Mouse (Mus musculus) left cerebral cortex, postnatal 25 days (tissue): ENCODE data around the gene Ap5s1. TPM values are rescaled to one million over a fixed set of nuclear protein-coding genes. Genes with fewer than 3 reads are reported as not detected.

Experiments used
- DNase-seq, 2 experiments: peaks; one replicate each; pipeline ENCODE4 v3.0.0; 2022; ENCODE audit warnings: low spot score in 2 of 2, mixed read lengths in 1 of 2
- intact Hi-C: fragments of 180-260 bp; cut with DNase I; formaldehyde crosslinking; loops from one replicate; pipeline ENCODE4 v1.15.1; 2025
- total RNA-seq, 2 experiments: library from RNA; stranded (reverse); gene quantifications; 2 replicates each; pipeline ENCODE4 v1.2.3; 2021

Gene Ap5s1
- total RNA-seq, 2 experiments from 2014 or later: 25.1 to 25.4 TPM

DNA sequence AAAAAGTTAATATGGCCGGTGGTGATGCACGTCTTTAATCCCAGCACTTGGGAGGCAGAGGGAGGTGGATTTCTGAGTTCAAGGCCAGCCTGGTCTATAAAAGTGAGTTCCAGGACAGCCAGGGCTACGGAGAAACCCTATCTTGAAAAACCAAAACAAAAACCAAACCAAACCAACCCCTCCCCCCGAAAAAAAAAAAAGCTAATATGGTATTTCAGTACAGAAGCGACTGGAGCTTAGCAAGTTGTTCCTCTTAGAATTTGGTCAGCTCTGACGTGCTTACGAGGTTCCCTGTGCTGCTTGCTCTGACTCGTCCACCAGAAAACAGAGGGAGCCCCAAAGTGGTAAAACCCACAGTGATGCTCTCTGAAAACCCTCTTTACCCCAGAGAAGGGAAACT, 51.8 kb downstream of the Ap5s1 start:
- DNase-seq: no peak
- intact Hi-C loops: no loop called here

DNA sequence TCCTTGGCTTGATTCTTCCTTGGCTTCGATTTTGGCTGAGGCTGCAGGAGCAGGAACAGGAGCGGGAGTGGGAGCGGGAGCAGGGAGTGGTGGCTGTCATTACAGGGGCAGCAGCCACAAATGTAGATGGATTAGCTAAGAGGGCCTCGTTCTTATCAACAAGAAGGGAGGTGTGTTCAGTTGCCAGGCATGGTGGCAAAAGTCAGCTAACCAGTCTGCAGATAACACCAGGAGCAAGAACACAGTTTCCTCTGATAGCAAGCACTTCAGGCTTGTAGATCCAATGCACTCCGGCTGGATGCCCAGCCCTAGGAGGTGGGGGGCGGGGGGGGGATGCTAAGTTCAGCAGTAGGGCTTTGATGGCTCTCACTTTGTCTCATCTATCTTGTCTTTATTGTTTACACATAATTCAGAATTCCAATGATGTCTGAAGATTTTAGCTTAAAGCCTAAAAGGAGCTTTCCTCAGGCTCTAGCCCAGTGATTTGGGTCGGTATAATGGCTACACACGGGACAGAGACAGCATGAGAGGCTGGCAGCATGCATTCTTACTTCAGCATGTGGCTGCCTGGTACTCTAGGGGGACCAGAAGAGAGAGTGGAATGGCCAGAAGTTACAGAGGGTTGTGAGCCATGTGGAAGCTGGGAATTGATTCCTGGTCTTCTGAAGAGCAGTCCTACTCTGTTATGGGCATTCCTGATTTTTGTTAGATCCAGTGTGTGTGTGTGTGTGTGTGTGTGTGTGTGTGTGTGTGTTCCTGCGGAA, 53.8 kb downstream of the Ap5s1 start:
- intact Hi-C loops: loop anchor here (5.0 to 10.0 kb wide), 3 partner anchors 78 to 254 kb away; partner anchors contain the start of gene Cenpb
- DNase-seq: no peak

GRCm38 (mm10) chr2:131261481-131262212, 54.8 kb downstream of the Ap5s1 start:
- intact Hi-C loops: loop anchor here (1.0 to 10.0 kb wide), 5 partner anchors 51 to 253 kb away; partner anchors contain the start of gene Cenpb
- DNase-seq: peak in 1 of 2 experiments; percentile 82

- intact Hi-C loops: loop anchor here (1.0 to 10.0 kb wide), 5 partner anchors 51 to 253 kb away; partner anchors contain the start of gene Cenpb
- DNase-seq: peak; percentile 98 to 99
Measured at GRCm38 (mm10) chr2:131262213-131262672, 55.4 kb downstream of the Ap5s1 start, which contains the start of gene Pank2. TSS of gene Pank2 (plus strand) at chr2:131262495.

Other genes starting within 250 kb of the Ap5s1 start
- gene Gfra4, start 164.0 kb upstream of the Ap5s1 start, total RNA-seq: 10 to 100 TPM; 58.3 to 63.0 TPM
- gene Adam33, start 143.3 kb upstream of the Ap5s1 start, total RNA-seq: 1 to 10 TPM; 4.1 to 6.9 TPM
- gene Siglec1, start 120.3 kb upstream of the Ap5s1 start, total RNA-seq: under 1 TPM; 0.23 to 0.28 TPM
- 1 to 10 TPM; 8.9 TPM for gene Hspa12b, start 79.8 kb upstream of the Ap5s1 start, total RNA-seq
- gene Gm11037, start 73.6 kb upstream of the Ap5s1 start, total RNA-seq: not detected
- 10 to 100 TPM; 71.7 to 75.8 TPM for gene 1700037H04Rik, start 47.0 kb upstream of the Ap5s1 start, total RNA-seq
- gene Cenpb, start 27.0 kb upstream of the Ap5s1 start, total RNA-seq: 10 to 100 TPM; 77.3 to 78.8 TPM
- gene Cdc25b, start 20.1 kb upstream of the Ap5s1 start, total RNA-seq: 10 to 100 TPM; 13.3 to 16.2 TPM
- 10 to 100 TPM in 1 of 2 experiments, 1 to 10 TPM in 1; 9.9 to 12.8 TPM for gene Spef1, start 19.8 kb upstream of the Ap5s1 start, total RNA-seq
- gene Mavs, start 27.0 kb downstream of the Ap5s1 start, total RNA-seq: 1 to 10 TPM; 5.3 to 5.8 TPM
- 10 to 100 TPM; 64.4 to 70.3 TPM for gene Pank2, start 55.4 kb downstream of the Ap5s1 start, total RNA-seq
- 10 to 100 TPM; 38.2 to 40.0 TPM for gene Rnf24, start 145.8 kb downstream of the Ap5s1 start, total RNA-seq